Mouse (Mus musculus) stomach, postnatal 0 days (tissue): Measurements from ENCODE around the gene Mroh2a. TPM values are rescaled to one million over a fixed set of nuclear protein-coding genes. Genes with fewer than 3 reads are reported as not detected.
A peak's percentile ranks its signal among the peaks of the same experiment; 100 is the strongest.

Experiments
- ATAC-seq: fragments of 200-750 bp; cut with Nextera tagmentation; 2 replicates; pipeline ENCODE4 v1.8.0; 2017; ENCODE audit not compliant: low FRiP score, low TSS enrichment
- DNase-seq: peaks from one replicate; pipeline ENCODE4 v3.0.0-alpha.2; 2016; ENCODE audit warnings: low spot score
- H3K27ac ChIP-seq: fragments of 300-500 bp; sonication (generic); replicated peaks from 2 replicates; pipeline ENCODE4 v1.5.1; 2014; ENCODE audit warnings: mild to moderate bottlenecking, control low read depth
- H3K27me3 ChIP-seq: fragments of 300-500 bp; sonication (generic); 2 replicates; pipeline ENCODE4 v1.6.1; 2014; ENCODE audit warnings: low read length; ENCODE audit not compliant: control insufficient read depth, insufficient read depth
- H3K36me3 ChIP-seq: fragments of 300-500 bp; sonication (generic); 2 replicates; pipeline ENCODE4 v1.6.1; 2014; ENCODE audit warnings: low read length, mixed read lengths; ENCODE audit not compliant: control insufficient read depth, insufficient read depth
- H3K4me1 ChIP-seq: fragments of 300-500 bp; sonication (generic); replicated peaks from 2 replicates; pipeline ENCODE4 v1.6.1; 2014; ENCODE audit warnings: antibody characterized with exemption; ENCODE audit not compliant: control insufficient read depth, insufficient read depth
- H3K4me2 ChIP-seq: fragments of 300-500 bp; sonication (generic); replicated peaks from 2 replicates; pipeline ENCODE4 v1.6.1; 2014; ENCODE audit warnings: low read depth, mild to moderate bottlenecking, control low read depth, moderate library complexity
- H3K4me3 ChIP-seq: fragments of 300-500 bp; sonication (generic); 2 replicates; pipeline ENCODE4 v1.5.1; 2014; ENCODE audit warnings: low read depth, low read length, control low read depth
- H3K9ac ChIP-seq: fragments of 300-500 bp; sonication (generic); 2 replicates; pipeline ENCODE4 v1.6.1; 2014; ENCODE audit warnings: mild to moderate bottlenecking, low read length, control low read depth, mixed read lengths
- H3K9me3 ChIP-seq: fragments of 300-500 bp; sonication (generic); 2 replicates; pipeline ENCODE4 v1.6.1; 2016; ENCODE audit warnings: low read length; ENCODE audit not compliant: control insufficient read depth
- CTCF ChIP-seq: IDR thresholded peaks from 2 replicates; pipeline ENCODE4 v1.5.1; 2016; ENCODE audit warnings: antibody characterized with exemption, low read depth, mild to moderate bottlenecking, moderate library complexity
- EP300 ChIP-seq: optimal IDR thresholded peaks from 2 replicates; pipeline ENCODE3; 2016; ENCODE audit warnings: antibody characterized with exemption
- WGBS: fragments of 180-500 bp; shearing (Covaris S2); extraction: QIAGEN DNeasy Blood & Tissue Kit; methylation state at CpG from one replicate; pipeline ENCODE4 v1.1.7; 2014; 5-methylcytosine and 5-hydroxymethylcytosine counted together
- polyA plus RNA-seq: library from polyadenylated mRNA; unstranded; fragments of >200 nt; fragmentation: Nextera tagmentation; extraction: Ambion mirVana; gene quantifications from 2 replicates; pipeline ENCODE4 v1.2.1, GENCODE M21; 2015

The Mroh2a gene
- polyA plus RNA-seq, 1 experiment from 2014 or later = 0.84 TPM

DNA sequence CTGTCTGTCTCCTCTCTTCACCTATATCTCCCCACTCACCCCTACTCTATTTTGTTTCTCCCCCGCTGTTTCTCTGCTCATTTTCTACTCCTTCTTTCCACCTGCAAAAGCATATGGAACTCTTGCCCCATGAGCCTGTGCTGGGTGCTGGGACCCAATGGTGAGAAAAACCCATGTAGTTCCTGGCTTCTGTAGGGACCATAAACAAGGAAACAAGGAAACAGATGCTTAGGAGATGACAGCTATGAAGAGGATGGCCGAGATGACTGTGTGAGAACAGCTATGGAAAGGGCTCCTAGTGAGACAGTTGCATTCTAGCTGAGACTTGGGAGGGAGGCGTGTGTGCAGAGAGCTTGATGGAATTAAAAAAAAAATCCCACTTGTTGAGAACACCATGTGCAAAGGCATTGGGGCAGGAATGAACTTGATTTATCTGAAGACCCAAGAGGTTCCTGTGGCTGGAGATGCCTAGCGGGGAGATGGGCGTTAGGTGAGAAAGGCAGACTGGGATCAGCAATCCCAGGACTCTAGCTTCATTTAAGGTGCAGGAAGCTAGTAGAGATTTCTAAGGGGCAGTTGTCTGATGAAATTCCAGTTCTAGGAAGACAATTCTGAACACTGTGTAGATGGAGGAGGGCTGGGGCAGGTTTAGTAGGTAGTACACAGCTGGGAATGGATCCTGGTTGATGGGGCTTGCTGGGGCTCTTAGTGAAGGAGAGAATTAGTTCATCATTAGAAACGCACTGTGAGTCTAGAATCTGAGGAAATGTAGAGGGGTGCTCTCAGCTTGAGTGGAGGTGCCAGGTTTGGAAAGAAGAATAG lies 4.4 kb downstream of the Mroh2a start:
- H3K27ac ChIP-seq = no peak overlapping the region
- H3K27me3 ChIP-seq = no peaks in the 10 kb centered on the region
- TF ChIP-seq CTCF (no peak), EP300 (no peak)
- no peaks in the 10 kb centered on the region for H3K36me3 ChIP-seq
- ATAC-seq = no peak
- no peak overlapping the region for H3K4me2 ChIP-seq
- no peak overlapping the region for H3K9ac ChIP-seq
- 71% methylated on average over 6 of the region's 6 CpGs for WGBS
- no peaks in the 10 kb centered on the region for H3K4me1 ChIP-seq
- H3K4me3 ChIP-seq = no peak overlapping the region
- peak; percentile 20 for DNase-seq
- H3K9me3 ChIP-seq = peaks cover 51% of the 10 kb centered on the region

DNA sequence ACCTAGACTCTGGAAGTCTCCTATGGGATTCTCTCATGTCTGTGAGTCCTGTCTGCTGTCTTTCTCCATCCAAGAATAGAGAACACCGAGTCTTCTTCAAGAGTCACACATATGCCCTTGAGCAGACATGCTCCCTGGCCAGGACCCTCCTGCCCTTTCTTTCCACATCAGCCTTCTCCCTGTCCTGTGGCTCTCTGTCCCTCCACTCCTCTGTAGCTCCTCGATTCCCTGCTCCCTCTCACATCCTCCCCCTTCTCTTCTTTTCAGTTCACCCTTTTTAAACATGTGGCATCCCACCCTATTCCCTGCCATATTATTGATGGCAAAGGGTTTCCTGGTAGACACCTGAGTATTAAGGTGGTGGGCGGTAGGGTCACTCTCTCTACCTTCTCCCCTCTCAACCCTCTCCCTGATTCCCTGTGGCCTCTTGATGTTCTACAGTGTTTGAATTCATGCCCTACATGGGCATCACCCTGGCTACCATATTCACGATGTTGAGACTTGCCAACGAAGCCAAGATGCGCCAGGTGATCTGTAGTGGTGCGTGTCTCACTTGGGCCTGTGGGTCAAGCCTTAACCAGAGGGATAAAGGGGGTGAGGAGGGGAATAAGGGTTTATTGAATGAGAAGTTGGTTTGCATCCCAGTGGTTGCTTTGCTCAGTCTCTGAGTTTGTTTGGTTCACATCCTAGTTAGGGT lies 5.2 kb downstream of the Mroh2a start:
- no peak for TF ChIP-seq CTCF
- no peak for TF ChIP-seq EP300
- Histone ChIP-seq H3K27me3 (no peaks in the 10 kb centered on the region), H3K27ac (no peak overlapping the region), H3K4me1 (no peaks in the 10 kb centered on the region), H3K36me3 (no peaks in the 10 kb centered on the region), H3K4me2 (no peak overlapping the region), H3K9ac (no peak overlapping the region), H3K9me3 (peaks cover 51% of the 10 kb centered on the region), H3K4me3 (no peak overlapping the region)
- DNase-seq = peak; percentile 31
- ATAC-seq = no peak
- WGBS = 65% methylated on average over 7 of the region's 7 CpGs

DNA sequence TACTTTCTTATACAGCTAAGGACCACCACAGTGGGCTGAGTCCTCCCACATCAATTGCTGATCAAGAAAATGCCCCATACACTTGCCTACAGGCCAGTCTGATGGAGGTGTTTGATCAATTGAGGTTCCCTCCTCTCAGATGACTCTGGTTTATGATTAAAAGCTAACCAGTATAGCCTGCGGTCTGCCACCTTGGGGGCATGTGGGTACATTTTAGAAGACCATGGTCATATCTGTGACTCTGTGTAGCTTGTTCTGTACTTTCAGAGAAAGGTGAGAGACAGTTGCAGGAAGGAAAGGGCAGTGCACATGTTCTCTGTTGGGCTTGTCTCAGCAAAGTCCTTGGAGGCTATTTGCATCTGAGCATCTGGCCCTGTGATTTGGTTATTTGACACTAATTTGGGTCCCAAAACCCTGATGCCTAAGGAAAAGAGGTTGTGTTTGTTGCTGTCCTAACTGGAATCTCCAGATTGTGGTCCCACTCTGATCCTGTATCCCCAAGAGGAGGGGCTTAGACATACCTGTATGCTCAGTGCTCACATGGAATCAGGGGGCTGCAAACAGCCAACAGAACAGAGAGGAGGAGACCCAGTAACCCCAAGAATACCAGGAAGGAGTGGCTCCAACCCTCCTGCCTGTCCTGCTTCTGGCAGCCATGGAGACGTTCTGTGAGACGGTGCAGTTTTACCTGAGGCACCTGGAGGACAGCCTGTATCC lies 6.0 kb downstream of the Mroh2a start:
- H3K9ac ChIP-seq = no peak overlapping the region
- H3K27ac ChIP-seq = no peak overlapping the region
- H3K4me3 ChIP-seq = no peak overlapping the region
- H3K9me3 ChIP-seq = peaks cover 51% of the 10 kb centered on the region
- TF ChIP-seq CTCF = no peak
- TF ChIP-seq EP300 = no peak
- H3K36me3 ChIP-seq = no peaks in the 10 kb centered on the region
- ATAC-seq (no peak), DNase-seq (peak; percentile 30)
- WGBS = 54% methylated on average over 3 of the region's 3 CpGs
- H3K4me2 ChIP-seq = no peak overlapping the region
- no peaks in the 10 kb centered on the region for H3K27me3 ChIP-seq
- no peaks in the 10 kb centered on the region for H3K4me1 ChIP-seq

DNA sequence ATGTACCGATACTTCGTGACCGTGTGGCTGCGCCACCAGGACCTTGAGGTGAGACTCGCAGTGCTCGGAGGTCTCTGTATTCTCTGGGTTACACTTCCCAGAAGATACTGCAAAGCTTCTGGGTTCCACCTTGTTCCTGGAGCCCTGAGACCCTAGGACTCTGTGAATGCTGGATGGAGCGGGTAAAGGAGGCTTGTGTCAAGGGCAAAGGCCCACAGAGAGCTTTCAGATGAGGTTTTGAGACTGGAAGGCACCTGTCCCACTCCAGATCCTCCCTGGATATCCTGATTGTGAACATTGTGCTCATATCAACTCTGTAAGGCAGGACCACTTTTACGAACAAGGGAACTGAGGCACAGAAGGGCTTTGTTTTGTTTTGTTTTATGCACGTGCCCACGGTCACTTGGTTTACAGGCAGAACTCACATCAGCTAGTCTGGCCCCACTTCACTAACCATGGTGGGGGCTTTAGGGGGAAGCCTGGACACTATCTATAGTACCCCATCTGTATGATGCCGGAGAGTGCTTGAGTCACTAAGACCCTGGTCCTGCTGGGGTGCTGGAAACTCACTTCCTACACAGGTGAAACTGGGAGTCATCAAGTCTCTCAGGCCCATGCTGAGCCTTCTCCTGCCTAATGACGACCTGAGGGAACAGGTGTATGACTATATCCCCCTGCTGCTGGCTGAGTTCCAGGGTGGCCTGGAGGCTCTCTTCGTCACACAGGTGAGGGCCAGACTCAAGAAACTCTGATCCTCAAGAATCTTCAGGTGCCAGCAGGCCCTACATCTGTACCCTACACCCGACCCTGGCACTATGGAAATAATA lies 6.8 kb downstream of the Mroh2a start:
- Histone ChIP-seq H3K36me3 (no peaks in the 10 kb centered on the region), H3K9ac (no peak overlapping the region), H3K27me3 (no peaks in the 10 kb centered on the region), H3K27ac (no peak overlapping the region), H3K4me2 (no peak overlapping the region), H3K4me3 (no peak overlapping the region), H3K9me3 (peaks cover 59% of the 10 kb centered on the region), H3K4me1 (no peaks in the 10 kb centered on the region)
- DNase-seq = peak; percentile 28
- 65% methylated on average over 14 of the region's 14 CpGs for WGBS
- no peak for ATAC-seq
- TF ChIP-seq CTCF (no peak), EP300 (no peak)

DNA sequence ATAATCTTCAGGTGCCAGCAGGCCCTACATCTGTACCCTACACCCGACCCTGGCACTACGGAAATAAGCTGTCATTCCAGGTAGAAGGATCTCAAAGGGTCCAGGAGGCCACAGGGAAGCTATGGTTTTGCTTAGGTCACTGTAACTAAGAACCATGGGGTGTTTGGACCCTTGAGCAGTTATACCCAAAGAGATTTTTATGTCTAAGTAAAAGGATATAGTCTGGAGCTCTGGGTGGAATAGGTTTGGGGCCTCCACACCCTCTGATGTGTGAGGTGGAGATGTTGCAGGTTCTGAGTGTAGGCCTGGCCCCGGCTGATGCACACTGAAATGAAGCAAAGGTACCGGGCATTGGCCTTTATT lies 7.4 kb downstream of the Mroh2a start:
- H3K27me3 ChIP-seq = no peaks in the 10 kb centered on the region; the same call in 1 of the 2 replicates
- ATAC-seq (no peak), DNase-seq (no peak)
- H3K27ac ChIP-seq = no peak overlapping the region
- no peaks in the 10 kb centered on the region for H3K36me3 ChIP-seq
- no peak for TF ChIP-seq CTCF
- no peak for TF ChIP-seq EP300
- H3K4me3 ChIP-seq = no peak overlapping the region
- H3K9me3 ChIP-seq = peaks cover 64% of the 10 kb centered on the region
- no peak overlapping the region for H3K9ac ChIP-seq
- H3K4me1 ChIP-seq = no peaks in the 10 kb centered on the region
- 59% methylated on average over 4 of the region's 4 CpGs for WGBS
- H3K4me2 ChIP-seq = no peak overlapping the region
